Mouse (Mus musculus): Measurements from ENCODE around the gene Slamf9.

- TF ChIP-seq CTCF (IDR thresholded peaks at IDR 0.05; ENCODE audit: borderline replicate concordance, control insufficient read depth, extremely low read depth, insufficient read depth, low read length, poor library complexity), result no peak
- TF ChIP-seq POLR2A (IDR thresholded peaks at IDR 0.05; ENCODE audit: control insufficient read depth, extremely low read depth, insufficient read depth, low read length, poor library complexity), result no peak
Observed at GRCm38 (mm10) chr1:172430731-172431220, 44.4 kb upstream of the Slamf9 start.
